Mouse (Mus musculus) liver, embryonic 16.5 days (tissue): ENCODE data around the gene Cand2. TPM values are rescaled to one million over a fixed set of nuclear protein-coding genes. Genes with fewer than 3 reads are reported as not detected.

Experiments used
- ATAC-seq: fragments of 200-750 bp; cut with Nextera tagmentation; 2 replicates; pipeline ENCODE4 v1.8.0; 2017; ENCODE audit warnings: low read depth, mild to moderate bottlenecking, moderate number of reproducible peaks, moderate library complexity
- H3K27ac ChIP-seq: fragments of 300-500 bp; sonication (generic); 2 replicates; pipeline ENCODE4 v1.5.1; 2014; ENCODE audit warnings: mild to moderate bottlenecking, low read length
- H3K27me3 ChIP-seq: fragments of 300-500 bp; sonication (generic); 2 replicates; pipeline ENCODE4 v1.6.1; 2014; ENCODE audit warnings: low read depth, low read length, mixed read lengths; ENCODE audit not compliant: control insufficient read depth, insufficient read depth
- H3K36me3 ChIP-seq: fragments of 300-500 bp; sonication (generic); 2 replicates; pipeline ENCODE4 v1.6.1; 2014; ENCODE audit warnings: mild to moderate bottlenecking; ENCODE audit not compliant: control insufficient read depth, insufficient read depth
- H3K4me1 ChIP-seq: fragments of 300-500 bp; sonication (generic); 2 replicates; pipeline ENCODE4 v1.6.1; 2014; ENCODE audit warnings: low read depth, low read length, mixed read lengths; ENCODE audit not compliant: control insufficient read depth
- H3K4me2 ChIP-seq: fragments of 300-500 bp; sonication (generic); 2 replicates; pipeline ENCODE4 v1.6.1; 2014; ENCODE audit warnings: low read depth, low read length, mixed read lengths
- H3K4me3 ChIP-seq: fragments of 300-500 bp; sonication (generic); 2 replicates; pipeline ENCODE4 v1.5.1; 2014; ENCODE audit warnings: low read depth, mild to moderate bottlenecking, low read length
- H3K9ac ChIP-seq: fragments of 300-500 bp; sonication (generic); 2 replicates; pipeline ENCODE4 v1.6.1; 2014; ENCODE audit warnings: low read depth, low read length
- H3K9me3 ChIP-seq: fragments of 300-500 bp; sonication (generic); replicated peaks from 2 replicates; pipeline ENCODE4 v1.6.1; 2016; ENCODE audit warnings: low read length; ENCODE audit not compliant: control insufficient read depth
- WGBS: fragments of 180-500 bp; shearing (Covaris S2); extraction: QIAGEN DNeasy Blood & Tissue Kit; methylation state at CpG from one replicate; pipeline ENCODE4 v1.1.7; 2014; ENCODE audit not compliant: insufficient replicate concordance; 5-methylcytosine and 5-hydroxymethylcytosine counted together
- polyA plus RNA-seq: library from polyadenylated mRNA; unstranded; fragments of >200 nt; fragmentation: Nextera tagmentation; extraction: Ambion mirVana; gene quantifications from 2 replicates; pipeline ENCODE4 v1.2.1, GENCODE M21; 2015

Gene Cand2
- 2.5 and 2.8 TPM in 2 replicates for polyA plus RNA-seq

DNA sequence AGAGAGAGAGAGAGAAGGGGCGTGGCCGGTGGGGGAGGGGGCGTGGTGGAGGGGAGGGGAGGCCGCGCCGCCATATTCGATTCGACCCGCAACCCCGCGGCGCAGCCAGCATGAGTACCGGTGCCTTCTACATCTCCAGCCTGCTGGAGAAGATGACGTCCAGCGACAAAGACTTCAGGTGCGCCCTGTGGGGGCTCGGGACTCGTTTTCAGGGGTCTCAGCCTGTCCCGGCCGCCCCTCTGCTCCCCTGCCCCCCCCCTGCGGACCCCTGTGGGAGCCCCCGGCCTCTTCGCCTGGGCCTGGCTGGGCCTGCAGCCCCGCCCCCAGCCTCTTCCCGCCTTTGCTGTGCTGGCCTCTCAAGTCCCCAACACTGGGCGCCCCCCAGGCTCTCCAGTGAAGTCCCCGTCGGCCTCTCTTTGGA lies at the start of gene Cand2:
Cand2 (plus strand) TSS at position 38 of the 421 bp plus-strand sequence.
- Histone ChIP-seq H3K9me3 (no peaks in the 10 kb centered on the region), H3K4me1 (peaks cover 9% of the 10 kb centered on the region), H3K27me3 (no peaks in the 10 kb centered on the region), H3K27ac (no peak within 1 kb of the TSS), H3K4me2 (peak within 1 kb of the TSS; percentile 81), H3K4me3 (peak within 1 kb of the TSS; percentile 67), H3K36me3 (no peaks in the 10 kb centered on the region), H3K9ac (peak within 1 kb of the TSS; percentile 71)
- WGBS = 0% methylated on average over 24 of the region's 28 CpGs
- peak; percentile 52 for ATAC-seq

DNA sequence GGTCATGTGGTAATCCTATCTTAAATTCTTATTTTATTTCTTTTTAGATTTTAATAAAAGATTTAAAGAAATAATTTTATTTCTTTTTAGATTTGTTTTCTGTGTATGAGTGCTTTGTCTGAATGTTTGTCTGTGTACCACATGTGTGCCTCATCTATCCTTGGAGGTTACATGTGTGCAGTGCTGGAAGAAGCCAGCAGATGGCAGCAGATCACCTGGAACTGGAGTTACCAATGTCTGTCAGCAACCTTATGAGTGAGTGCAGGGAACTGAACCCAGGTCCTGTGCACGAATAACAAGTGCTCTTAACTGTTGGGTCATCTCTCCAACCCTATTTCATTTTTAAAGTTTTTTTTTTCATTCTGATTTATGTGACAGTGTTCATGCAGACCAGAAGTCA lies 47.2 kb upstream of the Cand2 start:
- H3K4me2 ChIP-seq = no peak overlapping the region
- 62% methylated on average over 1 of the region's 1 CpGs for WGBS
- no peak overlapping the region for H3K27ac ChIP-seq
- no peaks in the 10 kb centered on the region for H3K4me1 ChIP-seq
- no peak overlapping the region for H3K4me3 ChIP-seq
- H3K36me3 ChIP-seq = no peaks in the 10 kb centered on the region
- H3K9ac ChIP-seq = no peak overlapping the region
- H3K27me3 ChIP-seq = no peaks in the 10 kb centered on the region
- ATAC-seq = 0 out of 2 replicates have a peak, but pooled peaks have one; percentile 39
- no peaks in the 10 kb centered on the region; the same call in 1 of the 2 replicates for H3K9me3 ChIP-seq

DNA sequence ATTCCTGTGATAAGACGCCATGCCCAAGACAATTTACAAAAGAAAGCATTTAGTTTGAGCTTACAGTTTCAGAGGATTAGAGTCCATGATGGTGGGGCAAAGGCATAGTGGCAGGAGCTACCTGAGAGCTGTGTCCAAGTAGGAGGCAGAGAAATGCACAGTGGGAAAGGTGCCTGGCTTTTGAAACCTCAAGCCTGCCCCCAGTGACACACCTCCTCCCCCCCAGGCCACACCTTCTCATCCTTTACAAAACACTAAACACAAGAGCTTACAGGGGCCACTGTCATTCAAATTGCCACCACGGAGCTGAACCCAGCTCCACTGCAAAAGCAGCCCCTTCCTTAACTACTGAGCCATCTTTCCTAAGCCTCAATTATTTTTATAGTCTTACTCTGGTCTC lies 46.8 kb upstream of the Cand2 start:
- H3K9ac ChIP-seq = no peak overlapping the region
- no peaks in the 10 kb centered on the region for H3K27me3 ChIP-seq
- H3K36me3 ChIP-seq = no peaks in the 10 kb centered on the region
- no peak overlapping the region for H3K27ac ChIP-seq
- H3K4me2 ChIP-seq = no peak overlapping the region
- no peaks in the 10 kb centered on the region; the same call in 1 of the 2 replicates for H3K9me3 ChIP-seq
- WGBS = 58% methylated on average over 2 of the region's 2 CpGs
- H3K4me1 ChIP-seq = no peaks in the 10 kb centered on the region
- ATAC-seq = no peak
- no peak overlapping the region for H3K4me3 ChIP-seq

DNA sequence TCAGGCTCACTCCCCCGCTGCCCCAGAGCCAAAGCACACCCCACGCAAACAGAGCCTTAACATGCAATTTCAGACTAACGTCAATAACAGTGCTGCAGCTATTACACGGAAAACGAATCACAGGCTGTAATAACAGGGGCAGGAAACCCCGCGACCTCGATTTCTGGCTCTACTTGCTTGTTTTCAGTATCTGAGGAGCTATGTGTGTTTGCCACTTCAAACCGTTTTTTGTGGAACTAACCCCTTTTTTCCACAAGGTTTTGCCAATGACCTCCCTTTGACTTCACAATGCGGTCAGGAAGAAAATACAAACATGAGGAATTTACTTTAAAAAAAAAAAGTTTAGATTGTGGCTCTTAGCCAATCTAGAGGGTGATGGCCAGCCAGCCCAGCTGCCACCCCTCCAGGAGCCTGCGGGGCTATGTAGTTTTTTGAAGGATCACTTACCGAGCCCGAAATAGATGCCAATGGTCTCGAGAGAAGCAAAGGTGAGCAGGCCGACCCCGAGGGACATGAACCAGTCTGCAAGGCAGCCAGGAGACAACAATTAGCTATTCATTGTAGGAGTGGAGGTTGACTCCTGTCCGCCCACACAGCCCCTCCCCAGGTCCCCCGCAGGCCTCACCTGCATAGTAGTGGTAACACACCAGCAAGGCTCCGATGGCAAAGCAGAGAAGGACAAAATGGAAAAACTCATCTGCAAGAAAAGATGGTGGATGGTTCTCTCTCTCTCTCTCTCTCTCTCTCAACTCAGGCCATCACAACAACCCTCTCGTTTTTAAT lies 43.6 kb upstream of the Cand2 start:
- H3K4me3 ChIP-seq = no peak overlapping the region
- H3K4me2 ChIP-seq = no peak overlapping the region
- no peak for ATAC-seq
- no peaks in the 10 kb centered on the region; the same call in 1 of the 2 replicates for H3K9me3 ChIP-seq
- H3K27ac ChIP-seq = no peak overlapping the region
- no peaks in the 10 kb centered on the region for H3K27me3 ChIP-seq
- no peaks in the 10 kb centered on the region for H3K4me1 ChIP-seq
- H3K9ac ChIP-seq = no peak overlapping the region
- WGBS = 71% methylated on average over 20 of the region's 20 CpGs
- no peaks in the 10 kb centered on the region for H3K36me3 ChIP-seq

- H3K4me2 ChIP-seq = no peak overlapping the region
- H3K9ac ChIP-seq = no peak overlapping the region
- no peaks in the 10 kb centered on the region; the same call in 1 of the 2 replicates for H3K9me3 ChIP-seq
- H3K4me3 ChIP-seq = no peak overlapping the region
- H3K36me3 ChIP-seq = no peaks in the 10 kb centered on the region; the same call in 1 of the 2 replicates
- no peaks in the 10 kb centered on the region for H3K27me3 ChIP-seq
- ATAC-seq = no peak
- no peak overlapping the region for H3K27ac ChIP-seq
- 83% methylated on average over 22 of the region's 22 CpGs for WGBS
- no peaks in the 10 kb centered on the region for H3K4me1 ChIP-seq
Observed at GRCm38 (mm10) chr6:115732341-115732928, 41.9 kb upstream of the Cand2 start.

DNA sequence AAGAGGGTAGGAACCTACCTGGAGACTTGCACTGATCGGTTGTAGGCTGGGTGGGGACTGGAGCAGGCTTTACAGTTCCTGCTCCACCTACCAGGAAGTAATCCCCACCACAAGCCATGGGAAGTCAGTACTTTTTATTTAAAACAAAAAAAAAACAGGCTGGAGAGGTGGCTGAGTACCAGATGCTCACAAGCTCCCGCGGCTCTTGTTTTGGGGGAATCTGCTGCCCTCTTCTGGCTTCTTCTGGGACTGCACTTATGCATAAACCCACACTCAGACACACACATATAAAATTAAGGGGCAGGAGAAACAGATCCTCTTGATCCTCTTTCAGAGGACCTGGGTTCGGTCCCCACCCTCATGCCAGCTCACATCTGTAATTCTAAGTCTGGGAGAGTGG lies 39.4 kb upstream of the Cand2 start:
- Histone ChIP-seq H3K4me3 (no peak overlapping the region), H3K9me3 (no peaks in the 10 kb centered on the region), H3K27ac (no peak overlapping the region), H3K36me3 (no peaks in the 10 kb centered on the region; the same call in 1 of the 2 replicates), H3K27me3 (no peaks in the 10 kb centered on the region), H3K4me1 (peaks cover 3% of the 10 kb centered on the region), H3K4me2 (no peak overlapping the region), H3K9ac (no peak overlapping the region)
- 57% methylated on average over 4 of the region's 4 CpGs for WGBS
- ATAC-seq = no peak

GRCm38 (mm10) chr6:115739056-115739455 lies 35.3 kb upstream of the Cand2 start:
- WGBS = 69% methylated on average over 5 of the region's 5 CpGs
- Histone ChIP-seq H3K27me3 (no peaks in the 10 kb centered on the region), H3K36me3 (no peaks in the 10 kb centered on the region; the same call in 1 of the 2 replicates), H3K9ac (no peak overlapping the region), H3K4me3 (no peak overlapping the region), H3K4me1 (peaks cover 12% of the 10 kb centered on the region), H3K4me2 (no peak overlapping the region), H3K27ac (no peak overlapping the region), H3K9me3 (no peaks in the 10 kb centered on the region)
- 0 out of 2 replicates have a peak, but pooled peaks have one; percentile 20 for ATAC-seq

GRCm38 (mm10) chr6:115743569-115743968 lies 30.8 kb upstream of the Cand2 start:
- no peaks in the 10 kb centered on the region for H3K27me3 ChIP-seq
- no peaks in the 10 kb centered on the region for H3K9me3 ChIP-seq
- H3K4me3 ChIP-seq = no peak overlapping the region
- ATAC-seq = peak; percentile 88
- H3K36me3 ChIP-seq = no peaks in the 10 kb centered on the region
- H3K9ac ChIP-seq = no peak overlapping the region
- 0% methylated on average over 1 of the region's 1 CpGs for WGBS
- no peak overlapping the region for H3K27ac ChIP-seq
- H3K4me2 ChIP-seq = no peak overlapping the region
- H3K4me1 ChIP-seq = peaks cover 12% of the 10 kb centered on the region

DNA sequence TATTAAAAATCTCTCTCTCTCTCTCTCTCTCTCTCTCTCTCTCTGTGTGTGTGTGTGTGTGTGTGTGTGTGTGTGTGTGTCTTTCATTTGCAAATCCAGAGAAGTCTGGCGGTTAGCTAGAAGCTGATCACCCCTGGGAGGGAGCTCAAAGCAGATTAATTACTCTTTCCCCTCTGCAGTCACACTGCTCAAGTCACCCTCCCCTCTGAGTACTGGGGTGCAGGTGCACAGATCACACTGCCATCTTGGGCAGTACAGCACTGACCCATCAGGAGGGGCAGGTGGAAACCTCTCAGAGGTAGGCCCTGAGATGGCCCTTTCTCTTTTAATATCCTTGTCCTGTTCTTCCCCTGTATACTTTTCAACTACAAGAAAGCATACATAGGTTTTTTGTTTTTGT lies 28.0 kb upstream of the Cand2 start:
- WGBS = 91% methylated on average over 1 of the region's 1 CpGs
- ATAC-seq = no peak
- H3K9ac ChIP-seq = no peak overlapping the region
- H3K4me2 ChIP-seq = no peak overlapping the region
- peaks cover 9% of the 10 kb centered on the region for H3K4me1 ChIP-seq
- no peaks in the 10 kb centered on the region for H3K36me3 ChIP-seq
- no peaks in the 10 kb centered on the region for H3K9me3 ChIP-seq
- H3K27ac ChIP-seq = no peak overlapping the region
- no peak overlapping the region for H3K4me3 ChIP-seq
- no peaks in the 10 kb centered on the region for H3K27me3 ChIP-seq
